Mouse (Mus musculus) kidney, embryonic 14.5 days (tissue): ENCODE results near the gene Vsig4. TPM values are rescaled to one million over a fixed set of nuclear protein-coding genes. Genes with fewer than 3 reads are reported as not detected.

Experiments
- ATAC-seq: fragments of 200-750 bp; cut with Nextera tagmentation; 2 replicates; pipeline ENCODE4 v1.8.0; 2017; ENCODE audit warnings: moderate number of reproducible peaks, mild to moderate bottlenecking, moderate TSS enrichment, moderate library complexity; ENCODE audit not compliant: low FRiP score, low TSS enrichment
- H3K27ac ChIP-seq: fragments of 300-500 bp; sonication (generic); 2 replicates; pipeline ENCODE4 v1.5.1; 2014; ENCODE audit warnings: low read depth, mild to moderate bottlenecking, low read length, moderate library complexity, mixed read lengths
- H3K27me3 ChIP-seq: fragments of 300-500 bp; sonication (generic); 2 replicates; pipeline ENCODE4 v1.6.1; 2014; ENCODE audit warnings: mild to moderate bottlenecking, low read length; ENCODE audit not compliant: control insufficient read depth, insufficient read depth
- H3K36me3 ChIP-seq: fragments of 300-500 bp; sonication (generic); 2 replicates; pipeline ENCODE4 v1.6.1; 2014; ENCODE audit warnings: low read length, mixed read lengths; ENCODE audit not compliant: control insufficient read depth, insufficient read depth
- H3K4me1 ChIP-seq: fragments of 300-500 bp; sonication (generic); 2 replicates; pipeline ENCODE4 v1.6.1; 2014; ENCODE audit warnings: low read length, mixed read lengths; ENCODE audit not compliant: control insufficient read depth, insufficient read depth
- H3K4me2 ChIP-seq: fragments of 300-500 bp; sonication (generic); replicated peaks from 2 replicates; pipeline ENCODE4 v1.6.1; 2014; ENCODE audit warnings: low read depth, mild to moderate bottlenecking, low read length
- H3K4me3 ChIP-seq: fragments of 300-500 bp; sonication (generic); 2 replicates; pipeline ENCODE4 v1.5.1; 2014; ENCODE audit warnings: mild to moderate bottlenecking, low read length
- H3K9ac ChIP-seq: fragments of 300-500 bp; sonication (generic); 2 replicates; pipeline ENCODE4 v1.6.1; 2014; ENCODE audit warnings: low read depth, mild to moderate bottlenecking, low read length, moderate library complexity
- H3K9me3 ChIP-seq: fragments of 300-500 bp; sonication (generic); 2 replicates; pipeline ENCODE4 v1.6.1; 2016; ENCODE audit warnings: low read length; ENCODE audit not compliant: control insufficient read depth
- WGBS: fragments of 180-500 bp; shearing (Covaris S2); extraction: QIAGEN DNeasy Blood & Tissue Kit; methylation state at CpG from one replicate; pipeline ENCODE4 v1.1.7; 2014; 5-methylcytosine and 5-hydroxymethylcytosine counted together
- polyA plus RNA-seq: library from polyadenylated mRNA; unstranded; fragments of >200 nt; fragmentation: Nextera tagmentation; extraction: Ambion mirVana; gene quantifications from 2 replicates; pipeline ENCODE4 v1.2.1, GENCODE M21; 2014

Vsig4 gene
- not detected in 2 replicates for polyA plus RNA-seq

- H3K4me1 ChIP-seq, result no peaks in the 10 kb centered on the region
- no peak within 1 kb of the TSS for H3K4me2 ChIP-seq
- H3K9ac ChIP-seq, result no peak within 1 kb of the TSS
- no peaks in the 10 kb centered on the region for H3K27me3 ChIP-seq
- WGBS, result 97% methylated on average over 3 of the region's 3 CpGs
- no peak within 1 kb of the TSS for H3K4me3 ChIP-seq
- H3K27ac ChIP-seq, result no peak within 1 kb of the TSS
- no peaks in the 10 kb centered on the region for H3K36me3 ChIP-seq
- no peaks in the 10 kb centered on the region for H3K9me3 ChIP-seq
- no peak for ATAC-seq
These were observed at the start of gene Vsig4 for GRCm38 (mm10) chrX:96293338-96293737. TSS of gene Vsig4 (minus strand) at chrX:96293438.

- WGBS, result 58% methylated on average over 2 of the region's 2 CpGs
- Histone ChIP-seq H3K4me1 (no peaks in the 10 kb centered on the region), H3K4me2 (no peak overlapping the region), H3K4me3 (no peak overlapping the region), H3K9ac (no peak overlapping the region), H3K36me3 (no peaks in the 10 kb centered on the region), H3K27ac (no peak overlapping the region), H3K27me3 (no peaks in the 10 kb centered on the region), H3K9me3 (no peaks in the 10 kb centered on the region)
- ATAC-seq, result no peak
These were observed 45.9 kb upstream of the Vsig4 start for GRCm38 (mm10) chrX:96339108-96339507.

GRCm38 (mm10) chrX:96329764-96330163, 36.5 kb upstream of the Vsig4 start:
- Histone ChIP-seq H3K4me3 (no peak overlapping the region), H3K9me3 (no peaks in the 10 kb centered on the region), H3K4me2 (no peak overlapping the region), H3K27me3 (no peaks in the 10 kb centered on the region), H3K9ac (no peak overlapping the region), H3K27ac (no peak overlapping the region), H3K4me1 (no peaks in the 10 kb centered on the region), H3K36me3 (no peaks in the 10 kb centered on the region)
- WGBS, result 56% methylated on average over 4 of the region's 4 CpGs
- ATAC-seq, result no peak

DNA sequence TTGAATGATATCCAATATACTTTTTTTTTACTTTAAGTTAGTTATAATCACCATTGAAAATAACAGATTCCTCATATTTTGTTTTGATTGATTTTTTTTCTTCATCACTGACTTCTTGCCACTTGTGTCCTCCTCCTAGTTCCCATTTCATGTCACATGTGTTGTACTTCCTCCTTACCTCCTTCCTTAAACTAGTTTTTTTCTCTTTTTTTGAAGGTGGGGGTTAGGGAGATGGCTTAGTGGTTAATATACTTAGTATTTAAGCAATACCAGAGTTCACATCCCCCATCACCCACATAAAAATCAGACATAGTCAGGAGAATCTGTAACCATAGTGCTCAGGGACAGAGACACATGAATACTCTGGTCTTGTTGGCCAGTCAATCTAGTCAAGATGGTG, 36.7 kb downstream of the Vsig4 start:
- Histone ChIP-seq H3K4me2 (no peak overlapping the region), H3K4me1 (no peaks in the 10 kb centered on the region), H3K36me3 (no peaks in the 10 kb centered on the region), H3K4me3 (no peak overlapping the region), H3K9ac (no peak overlapping the region), H3K27me3 (no peaks in the 10 kb centered on the region), H3K9me3 (no peaks in the 10 kb centered on the region), H3K27ac (no peak overlapping the region)
- no peak for ATAC-seq

- H3K27me3 ChIP-seq, result no peaks in the 10 kb centered on the region
- H3K4me3 ChIP-seq, result no peak overlapping the region
- no peaks in the 10 kb centered on the region for H3K9me3 ChIP-seq
- H3K4me2 ChIP-seq, result no peak overlapping the region
- no peaks in the 10 kb centered on the region for H3K4me1 ChIP-seq
- no peaks in the 10 kb centered on the region for H3K36me3 ChIP-seq
- H3K9ac ChIP-seq, result no peak overlapping the region
- ATAC-seq, result no peak
- WGBS, result 68% methylated on average over 2 of the region's 2 CpGs
- H3K27ac ChIP-seq, result no peak overlapping the region
These were observed 53.6 kb downstream of the Vsig4 start for GRCm38 (mm10) chrX:96239644-96240043.

GRCm38 (mm10) chrX:96239037-96239436, 54.2 kb downstream of the Vsig4 start:
- Histone ChIP-seq H3K9me3 (no peaks in the 10 kb centered on the region), H3K4me3 (no peak overlapping the region), H3K9ac (no peak overlapping the region), H3K4me2 (no peak overlapping the region), H3K27ac (no peak overlapping the region), H3K27me3 (no peaks in the 10 kb centered on the region), H3K4me1 (no peaks in the 10 kb centered on the region), H3K36me3 (no peaks in the 10 kb centered on the region)
- no peak for ATAC-seq
- WGBS, result 97% methylated on average over 1 of the region's 1 CpGs

- ATAC-seq, result no peak
- Histone ChIP-seq H3K4me1 (no peaks in the 10 kb centered on the region), H3K27me3 (no peaks in the 10 kb centered on the region), H3K36me3 (no peaks in the 10 kb centered on the region), H3K9ac (no peak overlapping the region), H3K4me3 (no peak overlapping the region), H3K4me2 (no peak overlapping the region), H3K9me3 (no peaks in the 10 kb centered on the region), H3K27ac (no peak overlapping the region)
- WGBS, result 73% methylated on average over 1 of the region's 1 CpGs
These were observed 57.5 kb downstream of the Vsig4 start for GRCm38 (mm10) chrX:96235775-96236174.

DNA sequence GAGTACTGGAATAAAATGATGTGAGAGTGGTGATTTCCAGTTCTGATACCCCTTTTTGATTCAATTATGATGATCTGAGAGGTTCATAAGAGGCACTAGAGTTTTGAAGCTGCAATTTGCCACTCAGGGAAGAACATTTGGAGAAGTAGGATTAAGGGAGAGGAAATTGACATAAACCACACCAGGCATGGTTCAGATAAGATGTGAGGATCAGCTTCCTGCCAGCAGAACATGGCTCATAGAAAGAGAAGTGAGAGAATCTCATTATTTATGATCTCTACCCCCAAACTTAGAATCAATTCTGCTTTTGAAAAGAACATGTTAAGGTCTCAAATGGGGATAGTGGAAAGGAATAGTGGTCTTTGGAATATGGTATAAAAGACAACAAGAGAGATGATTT, 66.2 kb downstream of the Vsig4 start:
- Histone ChIP-seq H3K27ac (no peak overlapping the region), H3K27me3 (no peaks in the 10 kb centered on the region), H3K4me3 (no peak overlapping the region), H3K9ac (no peak overlapping the region), H3K4me1 (no peaks in the 10 kb centered on the region), H3K36me3 (no peaks in the 10 kb centered on the region), H3K4me2 (no peak overlapping the region), H3K9me3 (no peaks in the 10 kb centered on the region)
- no peak for ATAC-seq

DNA sequence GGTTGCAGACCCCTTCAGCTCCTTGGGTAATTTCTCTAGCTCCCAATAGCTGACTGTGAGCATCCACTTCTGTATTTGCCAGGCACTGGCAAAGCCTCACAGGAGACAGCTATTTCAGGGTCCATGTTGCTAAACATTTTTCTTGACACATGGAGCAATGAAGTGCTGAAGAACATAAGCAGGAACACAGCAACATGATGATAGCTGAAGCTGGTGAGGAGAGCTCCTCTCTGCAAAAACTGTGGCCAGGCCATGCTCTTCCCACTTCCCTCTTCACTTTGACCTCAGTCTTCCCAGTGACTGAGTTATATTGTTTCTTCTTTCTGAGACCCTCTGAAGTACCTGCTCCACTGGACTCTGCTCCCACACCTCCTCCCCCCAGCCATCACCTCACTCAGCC, 67.8 kb downstream of the Vsig4 start:
- no peak overlapping the region for H3K27ac ChIP-seq
- H3K36me3 ChIP-seq, result no peaks in the 10 kb centered on the region
- H3K4me1 ChIP-seq, result no peaks in the 10 kb centered on the region
- H3K9me3 ChIP-seq, result no peaks in the 10 kb centered on the region
- no peak overlapping the region for H3K9ac ChIP-seq
- H3K27me3 ChIP-seq, result no peaks in the 10 kb centered on the region
- no peak overlapping the region for H3K4me2 ChIP-seq
- H3K4me3 ChIP-seq, result no peak overlapping the region
- ATAC-seq, result no peak

GRCm38 (mm10) chrX:96224210-96224609, 69.0 kb downstream of the Vsig4 start:
- ATAC-seq, result no peak
- no peaks in the 10 kb centered on the region for H3K9me3 ChIP-seq
- no peaks in the 10 kb centered on the region for H3K4me1 ChIP-seq
- H3K27me3 ChIP-seq, result no peaks in the 10 kb centered on the region
- H3K27ac ChIP-seq, result no peak overlapping the region
- H3K9ac ChIP-seq, result no peak overlapping the region
- no peaks in the 10 kb centered on the region for H3K36me3 ChIP-seq
- H3K4me3 ChIP-seq, result no peak overlapping the region
- no peak overlapping the region for H3K4me2 ChIP-seq
- 86% methylated on average over 6 of the region's 6 CpGs for WGBS
